Mouse (Mus musculus) fat pad, adult 2 months (tissue): ENCODE results near the gene Zyg11b.

Experiments used
- DNase-seq: peaks from one replicate; pipeline ENCODE4 v3.0.0-alpha.2; 2011; ENCODE audit warnings: low read depth, low spot score; ENCODE audit errors: extremely low read depth

Gene Zyg11b

GRCm38 (mm10) chr4:108300670-108301373, at the start of gene Zyg11b:
Gene Zyg11b (minus strand): TSS chr4:108301096.
- peak; percentile 28 for DNase-seq

GRCm38 (mm10) chr4:108349836-108350547, 49.1 kb upstream of the Zyg11b start:
- DNase-seq = no peak

DNA sequence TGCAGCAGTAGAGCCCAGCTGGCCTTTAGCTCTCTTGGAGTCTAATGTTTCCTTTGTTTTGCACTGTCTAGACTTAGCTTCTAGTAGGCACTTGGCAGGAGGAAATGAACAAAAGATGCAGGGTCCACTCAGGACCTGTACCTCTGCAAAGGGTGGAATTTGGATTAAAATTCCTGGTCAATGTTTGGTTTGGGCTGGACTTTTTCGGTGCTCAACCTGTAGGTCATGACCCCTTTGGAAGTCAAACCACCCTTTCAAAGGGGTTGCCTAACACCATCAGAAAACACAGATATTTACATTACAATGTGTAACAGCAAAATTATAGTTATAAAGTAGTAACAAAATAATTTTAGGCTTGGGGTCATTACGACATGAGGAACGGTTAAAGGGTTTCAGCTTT, 48.2 kb upstream of the Zyg11b start:
- no peak for DNase-seq

GRCm38 (mm10) chr4:108348256-108348875, 47.5 kb upstream of the Zyg11b start:
- DNase-seq = no peak

DNA sequence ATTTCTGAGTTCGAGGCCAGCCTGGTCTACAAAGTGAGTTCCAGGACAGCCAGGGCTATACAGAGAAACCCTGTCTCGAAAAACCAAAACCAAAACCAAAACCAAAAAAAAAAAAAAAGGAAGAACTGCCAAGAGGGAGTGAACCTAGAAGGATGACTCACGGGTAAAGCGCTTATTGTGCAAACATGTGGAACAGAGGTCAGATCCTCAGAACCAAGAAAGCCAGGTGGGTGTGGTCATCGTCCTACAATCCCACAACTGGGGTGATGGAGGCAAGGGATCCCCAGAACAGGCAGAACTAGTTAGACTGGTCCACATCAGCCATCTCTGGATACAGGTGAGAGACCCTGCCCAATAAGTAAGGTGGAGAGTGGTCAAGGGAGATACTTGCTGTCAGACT, 46.2 kb upstream of the Zyg11b start:
- peak; percentile 82 for DNase-seq

- DNase-seq = no peak
Observed at GRCm38 (mm10) chr4:108345826-108346225, 44.9 kb upstream of the Zyg11b start.

GRCm38 (mm10) chr4:108344631-108345083, 43.8 kb upstream of the Zyg11b start:
- DNase-seq = no peak

DNA sequence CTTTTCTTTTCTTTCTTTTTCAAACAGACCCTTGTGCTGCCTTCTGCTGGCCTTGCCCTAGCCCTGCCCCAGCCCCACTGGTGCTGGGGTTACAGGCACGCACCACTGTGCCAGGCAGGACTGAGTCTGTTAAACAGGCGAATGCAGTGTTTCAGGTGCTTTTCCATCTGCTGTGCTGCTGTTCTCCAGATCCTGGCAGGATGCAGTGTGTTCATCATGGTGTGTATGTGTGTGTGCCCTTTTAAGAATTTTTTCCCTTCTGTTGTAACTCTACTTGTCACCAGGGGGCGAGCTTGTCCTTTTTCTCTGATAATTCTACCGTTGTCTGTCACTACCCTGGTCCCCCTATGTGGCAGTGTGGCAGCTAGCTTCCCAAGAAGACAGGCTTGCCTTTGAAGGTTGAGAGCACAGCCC, 38.4 kb upstream of the Zyg11b start:
- DNase-seq = no peak

- no peak for DNase-seq
Observed at GRCm38 (mm10) chr4:108338811-108339210, 37.9 kb upstream of the Zyg11b start.

DNA sequence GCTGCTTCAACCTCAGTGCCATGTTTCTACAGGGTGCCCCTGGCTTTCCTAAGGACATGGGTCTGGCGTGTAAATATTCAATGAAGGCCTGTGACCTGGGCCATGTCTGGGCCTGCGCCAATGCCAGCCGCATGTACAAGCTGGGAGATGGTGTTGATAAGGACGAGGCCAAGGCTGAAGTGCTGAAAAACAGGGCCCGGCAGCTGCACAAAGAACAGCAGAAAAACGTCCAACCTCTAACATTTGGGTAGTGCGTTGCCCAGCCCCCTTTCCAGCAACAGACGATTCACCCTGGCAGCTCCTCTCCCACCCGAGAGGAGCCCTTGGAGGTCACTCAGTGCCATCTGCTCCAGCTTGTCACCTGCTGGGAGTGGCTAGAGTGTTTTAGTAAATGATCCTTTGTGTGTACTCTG, 37.4 kb upstream of the Zyg11b start:
- no peak for DNase-seq

- no peak for DNase-seq
Observed at GRCm38 (mm10) chr4:108337817-108338216, 36.9 kb upstream of the Zyg11b start.

DNA sequence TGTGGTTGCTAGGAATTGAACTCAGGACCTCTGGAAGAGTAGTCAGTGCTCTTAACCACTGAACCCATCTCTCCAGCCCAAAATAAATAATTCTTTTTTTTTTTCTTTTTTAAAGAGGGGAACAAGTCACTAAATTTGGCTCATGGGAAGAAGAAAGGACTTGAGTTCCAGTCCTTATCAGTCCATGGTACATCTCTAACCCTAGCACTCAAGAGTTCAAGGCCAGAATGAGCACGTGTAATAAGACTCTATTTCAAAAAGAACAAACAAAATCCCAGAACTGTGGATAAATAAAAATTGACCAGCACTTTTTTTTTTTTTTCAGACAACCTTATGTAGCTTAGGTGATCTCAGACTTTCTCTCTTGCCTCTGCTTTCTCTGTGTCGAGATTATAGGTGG, 35.9 kb upstream of the Zyg11b start:
- no peak for DNase-seq

GRCm38 (mm10) chr4:108335413-108335812, 34.5 kb upstream of the Zyg11b start:
- DNase-seq = no peak

DNA sequence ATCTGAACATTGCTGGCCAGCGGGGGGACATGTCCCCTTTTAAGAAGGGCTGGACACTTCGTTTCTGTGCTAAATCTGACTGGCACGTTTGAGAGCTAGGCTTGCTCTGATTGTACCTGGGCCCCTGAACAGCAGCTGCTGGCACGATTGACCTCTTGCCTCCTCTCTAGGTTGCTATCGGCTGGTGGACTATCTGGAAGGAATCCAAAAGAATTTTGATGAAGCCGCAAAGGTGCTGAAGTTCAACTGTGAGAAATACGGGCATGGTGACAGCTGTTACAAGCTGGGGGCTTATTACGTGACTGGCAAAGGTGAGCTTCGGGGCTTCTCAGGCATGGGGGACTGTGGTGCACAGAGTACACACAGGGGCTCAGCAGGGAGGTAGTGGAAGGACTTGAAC, 31.1 kb upstream of the Zyg11b start:
- no peak for DNase-seq

DNA sequence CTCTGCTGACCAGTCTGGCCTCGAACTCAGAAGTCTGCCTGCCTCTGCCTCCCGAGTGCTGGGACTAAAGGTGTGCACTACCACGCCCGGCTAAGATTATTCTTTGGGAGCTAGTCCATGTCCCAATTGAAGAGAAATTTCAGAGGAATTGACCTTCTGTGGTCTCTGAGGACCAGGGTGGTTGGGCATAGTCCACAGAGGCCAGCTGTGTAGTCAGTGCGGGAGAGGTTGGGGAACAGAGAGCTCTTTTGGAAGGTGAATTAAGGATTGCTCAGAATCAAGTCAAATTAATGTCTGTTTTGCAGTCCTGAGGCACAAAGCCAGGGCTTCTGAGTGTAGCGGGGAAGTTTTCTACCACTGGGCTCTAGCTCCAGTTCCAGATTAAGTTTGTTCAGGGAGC, 28.9 kb upstream of the Zyg11b start:
- DNase-seq = no peak

DNA sequence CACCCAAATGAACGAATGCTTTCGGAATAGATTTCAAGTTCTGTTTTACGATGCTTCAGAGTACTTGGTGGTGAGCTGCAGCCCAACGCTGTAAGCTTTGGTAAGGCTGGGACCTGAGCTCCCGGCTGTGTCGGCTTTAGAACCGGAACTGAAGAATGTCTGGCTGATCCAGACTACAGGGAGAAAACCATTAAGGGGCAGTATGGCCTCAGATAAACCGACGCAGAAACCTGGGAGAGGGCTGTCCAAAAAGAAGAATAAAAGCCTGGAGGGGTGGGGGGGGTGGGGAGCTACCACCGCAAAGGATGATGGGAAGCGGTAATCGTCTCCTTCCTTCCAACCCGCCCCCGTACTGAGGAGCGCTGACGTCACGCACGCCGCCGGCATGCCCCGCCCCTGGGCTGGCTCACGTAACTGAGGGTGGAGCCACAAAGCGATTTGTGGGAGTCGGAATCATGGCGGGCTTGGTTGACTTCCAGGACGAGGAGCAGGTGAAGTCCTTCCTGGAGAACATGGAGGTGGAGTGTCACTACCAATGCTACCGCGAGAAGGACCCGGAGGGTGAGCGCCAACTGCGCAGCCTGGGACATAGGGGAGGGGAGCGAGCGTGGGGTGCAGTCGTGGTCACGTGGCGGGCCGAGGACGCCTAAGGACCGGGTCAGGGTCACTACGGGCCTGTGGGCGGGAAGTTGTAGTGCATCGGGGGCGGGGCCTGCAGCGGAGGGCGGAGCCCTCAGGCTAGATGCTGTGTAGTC, 27.0 kb upstream of the Zyg11b start, which contains the start of gene Coa7:
TSS of gene Coa7 (plus strand) at position 411 of the 755 bp plus-strand sequence.
- peak; percentile 72 for DNase-seq

DNA sequence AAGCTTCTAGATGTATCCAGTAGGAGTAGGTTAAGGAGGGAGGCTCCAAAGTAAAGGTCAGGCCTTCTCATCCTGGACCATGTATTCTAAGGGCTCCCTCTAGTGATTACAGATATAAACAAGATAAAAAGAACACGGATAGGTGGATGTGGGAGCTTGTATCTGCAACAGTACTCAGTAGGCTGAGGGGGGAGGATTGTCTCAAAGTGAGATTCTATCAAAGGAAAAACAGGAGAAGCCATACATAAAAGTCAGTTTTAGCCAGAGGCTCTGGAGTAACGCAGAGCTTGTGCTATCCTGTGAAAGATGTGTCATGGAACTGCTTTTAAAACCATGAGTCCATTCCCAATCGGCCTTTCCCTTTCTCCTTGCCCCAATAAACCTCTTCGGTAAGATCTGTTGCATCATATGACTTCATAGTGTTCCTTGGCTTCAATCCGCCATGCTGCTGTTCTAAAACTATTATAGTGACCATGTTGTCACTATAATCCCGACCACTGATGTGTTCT, 26.2 kb upstream of the Zyg11b start:
- no peak for DNase-seq

GRCm38 (mm10) chr4:108323588-108323987, 22.7 kb upstream of the Zyg11b start:
- no peak for DNase-seq

GRCm38 (mm10) chr4:108320627-108321380, 19.9 kb upstream of the Zyg11b start:
- no peak for DNase-seq

DNA sequence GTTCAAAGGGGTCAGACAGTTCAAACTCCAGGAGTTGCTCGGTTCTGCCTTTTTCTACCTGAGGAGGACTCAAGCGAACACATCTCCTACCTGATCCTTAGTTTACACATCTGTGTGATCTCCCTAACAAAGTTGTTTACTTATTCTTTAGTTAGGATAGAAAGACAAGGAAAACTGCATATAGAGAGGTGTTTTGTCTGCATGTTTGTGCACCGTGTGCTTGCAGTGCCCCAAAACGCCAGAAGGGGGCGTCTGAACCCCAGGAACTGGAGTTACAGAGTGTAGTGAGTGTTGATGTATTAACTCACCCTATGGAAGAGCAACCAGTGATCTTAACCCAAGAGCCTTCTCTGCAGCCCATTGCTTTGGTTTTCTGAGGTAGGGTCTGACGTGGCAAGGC, 18.9 kb upstream of the Zyg11b start:
- DNase-seq = no peak
